Mouse (Mus musculus) MEL (cell line): ENCODE results near the gene Clic1. TPM values are rescaled to one million over a fixed set of nuclear protein-coding genes. Genes with fewer than 3 reads are reported as not detected.

Experiments
- DNase-seq: peaks from one replicate; pipeline ENCODE4 v3.0.0; 2011; ENCODE audit warnings: low read depth, low spot score
- H3K27ac ChIP-seq: 2 replicates; pipeline ENCODE4 v1.5.1; 2012; ENCODE audit warnings: low read depth, mild to moderate bottlenecking, control low read depth, low read length, moderate library complexity; ENCODE audit not compliant: control insufficient read depth
- H3K27me3 ChIP-seq, 2 experiments: fragments of 150-350 bp in 1 of 2; sonication (generic) in 1 of 2; 2 replicates each; pipeline ENCODE4 v1.6.1; 2012; ENCODE audit warnings: low read length in 2 of 2, mild to moderate bottlenecking in 2 of 2, improper control_type of control experiment in 1 of 2, moderate library complexity in 1 of 2; ENCODE audit not compliant: insufficient read depth in 2 of 2, control insufficient read depth in 1 of 2
- H3K36me3 ChIP-seq, 2 experiments: 2 replicates each; pipeline ENCODE4 v1.6.1; 2012 to 2014; ENCODE audit warnings: low read length in 2 of 2, improper control_type of control experiment in 1 of 2, inconsistent platforms in 1 of 2, mild to moderate bottlenecking in 1 of 2; ENCODE audit not compliant: insufficient read depth in 2 of 2, control insufficient read depth in 1 of 2
- H3K4me1 ChIP-seq, 2 experiments: fragments of 150-350 bp in 1 of 2; sonication (generic) in 1 of 2; 2 replicates each; pipeline ENCODE4 v1.6.1; 2012; ENCODE audit warnings: low read length in 2 of 2, improper control_type of control experiment in 1 of 2, mild to moderate bottlenecking in 1 of 2; ENCODE audit not compliant: insufficient read depth in 2 of 2, control insufficient read depth in 1 of 2
- H3K4me3 ChIP-seq, 2 experiments: fragments of 150-350 bp in 1 of 2; sonication (generic) in 1 of 2; 2 replicates each; pipeline ENCODE4 v1.5.1; 2012; ENCODE audit warnings: low read depth in 2 of 2, low read length in 2 of 2, mild to moderate bottlenecking in 2 of 2, moderate library complexity in 2 of 2, control low read depth in 1 of 2, improper control_type of control experiment in 1 of 2; ENCODE audit not compliant: control insufficient read depth in 1 of 2, insufficient read depth in 1 of 2
- H3K79me2 ChIP-seq: 2 replicates; pipeline ENCODE4 v1.6.1; 2012; ENCODE audit warnings: mild to moderate bottlenecking, low read length, moderate library complexity; ENCODE audit not compliant: control insufficient read depth, poor library complexity, insufficient read depth
- H3K9ac ChIP-seq: 2 replicates; pipeline ENCODE4 v1.6.1; 2012; ENCODE audit warnings: low read depth, mild to moderate bottlenecking, control low read depth, low read length, moderate library complexity; ENCODE audit not compliant: control insufficient read depth, poor library complexity, severe bottlenecking
- H3K9me3 ChIP-seq: fragments of 150-350 bp; sonication (generic); replicated peaks from 2 replicates; pipeline ENCODE4 v1.6.1; 2012; ENCODE audit warnings: mild to moderate bottlenecking, low read length, improper control_type of control experiment, moderate library complexity; ENCODE audit not compliant: insufficient read depth
- ELF1 ChIP-seq: IDR thresholded peaks from 2 replicates; pipeline ENCODE4 v1.6.1; 2014; ENCODE audit warnings: low read depth, mild to moderate bottlenecking, inconsistent platforms, low read length, improper control_type of control experiment, moderate library complexity
- ETS1 ChIP-seq: IDR thresholded peaks from 2 replicates; pipeline ENCODE4 v1.6.1; 2012; ENCODE audit warnings: low read depth, mild to moderate bottlenecking, inconsistent platforms, low read length, improper control_type of control experiment, moderate library complexity
- GABPA ChIP-seq: IDR thresholded peaks from 2 replicates; pipeline ENCODE4 v1.6.1; 2012; ENCODE audit warnings: low read depth, mild to moderate bottlenecking, inconsistent platforms, low read length, improper control_type of control experiment, moderate library complexity
- KAT2A ChIP-seq: conservative IDR thresholded peaks from 2 replicates; pipeline ENCODE4 v1.6.1; 2012; ENCODE audit warnings: low read depth, low read length, improper control_type of control experiment, inconsistent platforms
- MAX ChIP-seq: IDR thresholded peaks from 2 replicates; pipeline ENCODE4 v1.6.1; 2011; ENCODE audit warnings: low read length, improper control_type of control experiment
- MXI1 ChIP-seq: IDR thresholded peaks from 2 replicates; pipeline ENCODE4 v1.6.1; 2011; ENCODE audit warnings: mild to moderate bottlenecking, low read depth, low read length, improper control_type of control experiment
- NRF1 ChIP-seq: IDR thresholded peaks from 2 replicates; pipeline ENCODE4 v1.6.1; 2014; ENCODE audit warnings: low read depth, mild to moderate bottlenecking, inconsistent platforms, low read length, improper control_type of control experiment, moderate library complexity; ENCODE audit not compliant: poor library complexity, insufficient read depth, severe bottlenecking
- POLR2AphosphoS5 ChIP-seq: IDR thresholded peaks from 2 replicates; pipeline ENCODE4 v1.6.1; 2012; ENCODE audit warnings: low read depth, borderline replicate concordance, mild to moderate bottlenecking, inconsistent platforms, low read length, moderate library complexity, mixed read lengths
- SMC3 ChIP-seq: IDR thresholded peaks from 2 replicates; pipeline ENCODE4 v1.6.1; 2011; ENCODE audit warnings: low read depth, low read length, improper control_type of control experiment
- polyA plus RNA-seq, 2 experiments: library from polyadenylated mRNA; stranded (reverse) in 1 of 2; unstranded in 1 of 2; fragments of >175 nt in 1 of 2; fragments of >200 nt in 1 of 2; gene quantifications; 2 replicates each; pipeline versions ENCODE4 v1.2.1 to v1.2.4; 2012; ENCODE audit warnings: low replicate concordance in 2 of 2, low read depth in 1 of 2; ENCODE audit not compliant: insufficient read length in 2 of 2, insufficient read depth in 1 of 2, missing spikeins in 1 of 2
- total RNA-seq: library from RNA; depleted of rRNA; stranded (reverse); fragments of 300-350 nt; gene quantifications from 2 replicates; pipeline ENCODE4 v1.2.3, GENCODE M21; 2012; rRNA removed

The Clic1 gene
- total and polyA plus RNA-seq, 3 experiments, result 309 to 335 (median 333) TPM

GRCm38 (mm10) chr17:35108097-35108496 is 58.3 kb downstream of the Clic1 start, which contains the start of gene Ly6g5c:
Gene Ly6g5c (plus strand): TSS chr17:35108279.
- no peak within 1 kb of the TSS for H3K9ac ChIP-seq
- TF ChIP-seq GABPA, result no peak
- TF ChIP-seq POLR2AphosphoS5, result no peak
- TF ChIP-seq SMC3, result no peak
- TF ChIP-seq KAT2A, result no peak
- no peak for TF ChIP-seq ETS1
- no peak for TF ChIP-seq MAX
- no peak for TF ChIP-seq NRF1
- TF ChIP-seq MXI1, result no peak
- no peak for TF ChIP-seq ELF1
- peaks cover 0 to 26% of the 10 kb centered on the region in 2 experiments; a peak in 2 of 4 replicates for H3K36me3 ChIP-seq
- H3K27me3 ChIP-seq, result no peaks in the 10 kb centered on the region
- DNase-seq, result no peak
- H3K9me3 ChIP-seq, result no peaks in the 10 kb centered on the region
- peaks cover 18 to 24% of the 10 kb centered on the region in 2 experiments; a peak in 3 of 4 replicates for H3K4me1 ChIP-seq
- no peak within 1 kb of the TSS for H3K4me3 ChIP-seq
- H3K27ac ChIP-seq, result no peak within 1 kb of the TSS
- no peaks in the 10 kb centered on the region for H3K79me2 ChIP-seq

Other genes with a start within 250 kb of the Clic1 start
Only the 30 nearest of the 46 such genes appear.
- 66.6 and 67.4 TPM in 2 replicates for gene Ehmt2, start 151.5 kb upstream of the Clic1 start, total RNA-seq
- gene Ehmt2, start 151.5 kb upstream of the Clic1 start, polyA plus RNA-seq, result 100 to 1,000 TPM in 1 of 2 experiments, not detected in 1; 113 TPM
- 0.12 TPM in 1 of 2 replicates, not detected in the other for gene Slc44a4, start 135.5 kb upstream of the Clic1 start, total RNA-seq
- gene Slc44a4, start 135.5 kb upstream of the Clic1 start, polyA plus RNA-seq, result under 1 TPM in 1 of 2 experiments, not detected in 1; 0.06 TPM
- gene Neu1, start 118.7 kb upstream of the Clic1 start, total RNA-seq, result 6.5 and 7.0 TPM in 2 replicates
- gene Neu1, start 118.7 kb upstream of the Clic1 start, polyA plus RNA-seq, result 1 to 10 TPM in 1 of 2 experiments, not detected in 1; 7.9 TPM
- gene Hspa1b, start 90.7 kb upstream of the Clic1 start, total RNA-seq, result 0.04 TPM in 1 of 2 replicates, not detected in the other
- gene Hspa1b, start 90.7 kb upstream of the Clic1 start, polyA plus RNA-seq, result not detected
- gene Gm20481, start 80.1 kb upstream of the Clic1 start, total RNA-seq, result not detected in 2 replicates
- gene Gm20481, start 80.1 kb upstream of the Clic1 start, polyA plus RNA-seq, result not detected
- gene Hspa1a, start 77.8 kb upstream of the Clic1 start, total RNA-seq, result 0.07 TPM in 1 of 2 replicates, not detected in the other
- not detected for gene Hspa1a, start 77.8 kb upstream of the Clic1 start, polyA plus RNA-seq
- 0.07 and 0.15 TPM in 2 replicates for gene Hspa1l, start 77.3 kb upstream of the Clic1 start, total RNA-seq
- gene Hspa1l, start 77.3 kb upstream of the Clic1 start, polyA plus RNA-seq, result 1 to 10 TPM in 1 of 2 experiments, not detected in 1; 1.6 TPM
- gene Lsm2, start 68.1 kb upstream of the Clic1 start, total RNA-seq, result 50.6 and 57.9 TPM in 2 replicates
- gene Lsm2, start 68.1 kb upstream of the Clic1 start, polyA plus RNA-seq, result 100 to 1,000 TPM in 1 of 2 experiments, not detected in 1; 180 TPM
- 149 and 158 TPM in 2 replicates for gene Vars, start 49.0 kb upstream of the Clic1 start, total RNA-seq
- gene Vars, start 49.0 kb upstream of the Clic1 start, polyA plus RNA-seq, result 100 to 1,000 TPM in 1 of 2 experiments, not detected in 1; 251 TPM
- gene Vwa7, start 33.4 kb upstream of the Clic1 start, total RNA-seq, result 9.7 and 10.4 TPM in 2 replicates
- gene Vwa7, start 33.4 kb upstream of the Clic1 start, polyA plus RNA-seq, result 1 to 10 TPM in 1 of 2 experiments, not detected in 1; 9.8 TPM
- gene Sapcd1, start 21.9 kb upstream of the Clic1 start, total RNA-seq, result 161 and 164 TPM in 2 replicates
- 100 to 1,000 TPM in 1 of 2 experiments, not detected in 1; 124 TPM for gene Sapcd1, start 21.9 kb upstream of the Clic1 start, polyA plus RNA-seq
- gene Msh5, start 3.2 kb upstream of the Clic1 start, total RNA-seq, result 17.9 and 26.3 TPM in 2 replicates
- gene Msh5, start 3.2 kb upstream of the Clic1 start, polyA plus RNA-seq, result 10 to 100 TPM in 1 of 2 experiments, not detected in 1; 29.0 TPM
- gene Ddah2, start 9.1 kb downstream of the Clic1 start, total RNA-seq, result 9.9 and 11.1 TPM in 2 replicates
- gene Ddah2, start 9.1 kb downstream of the Clic1 start, polyA plus RNA-seq, result 1 to 10 TPM in 1 of 2 experiments, not detected in 1; 8.6 TPM
- not detected in 2 replicates for gene Ly6g6c, start 15.4 kb downstream of the Clic1 start, total RNA-seq
- gene Ly6g6c, start 15.4 kb downstream of the Clic1 start, polyA plus RNA-seq, result under 1 TPM in 1 of 2 experiments, not detected in 1; 0.24 TPM
- gene Mpig6b, start 16.2 kb downstream of the Clic1 start, total RNA-seq, result not detected in 2 replicates
- gene Mpig6b, start 16.2 kb downstream of the Clic1 start, polyA plus RNA-seq, result not detected
- 0.23 TPM in 1 of 2 replicates, not detected in the other for gene Ly6g6e, start 26.9 kb downstream of the Clic1 start, total RNA-seq
- gene Ly6g6e, start 26.9 kb downstream of the Clic1 start, polyA plus RNA-seq, result not detected
- 2.1 and 5.5 TPM in 2 replicates for gene Ly6g6d, start 28.1 kb downstream of the Clic1 start, total RNA-seq
- gene Ly6g6d, start 28.1 kb downstream of the Clic1 start, polyA plus RNA-seq, result 1 to 10 TPM in 1 of 2 experiments, not detected in 1; 4.4 TPM
- 1.4 and 3.0 TPM in 2 replicates for gene Ly6g6f, start 35.6 kb downstream of the Clic1 start, total RNA-seq
- gene Ly6g6f, start 35.6 kb downstream of the Clic1 start, polyA plus RNA-seq, result under 1 TPM in 1 of 2 experiments, not detected in 1; 0.88 TPM
- 86.9 and 126 TPM in 2 replicates for gene Abhd16a, start 39.3 kb downstream of the Clic1 start, total RNA-seq
- 10 to 100 TPM in 1 of 2 experiments, not detected in 1; 96.1 TPM for gene Abhd16a, start 39.3 kb downstream of the Clic1 start, polyA plus RNA-seq
- not detected in 2 replicates for gene Ly6g5c, start 58.3 kb downstream of the Clic1 start, total RNA-seq
- not detected for gene Ly6g5c, start 58.3 kb downstream of the Clic1 start, polyA plus RNA-seq
- 0.49 and 0.65 TPM in 2 replicates for gene Ly6g5b, start 65.5 kb downstream of the Clic1 start, total RNA-seq
- 1 to 10 TPM in 1 of 2 experiments, not detected in 1; 1.4 TPM for gene Ly6g5b, start 65.5 kb downstream of the Clic1 start, polyA plus RNA-seq
- gene Gpank1, start 71.5 kb downstream of the Clic1 start, total RNA-seq, result 44.7 and 44.9 TPM in 2 replicates
- gene Gpank1, start 71.5 kb downstream of the Clic1 start, polyA plus RNA-seq, result 10 to 100 TPM in 1 of 2 experiments, not detected in 1; 40.4 TPM
- gene Csnk2b, start 72.1 kb downstream of the Clic1 start, total RNA-seq, result 193 and 222 TPM in 2 replicates
- gene Csnk2b, start 72.1 kb downstream of the Clic1 start, polyA plus RNA-seq, result 100 to 1,000 TPM in 1 of 2 experiments, not detected in 1; 607 TPM
- gene D17H6S53E, start 76.4 kb downstream of the Clic1 start, total RNA-seq, result 9.3 and 13.6 TPM in 2 replicates
- 10 to 100 TPM in 1 of 2 experiments, not detected in 1; 11.6 TPM for gene D17H6S53E, start 76.4 kb downstream of the Clic1 start, polyA plus RNA-seq
- 0.15 TPM in 1 of 2 replicates, not detected in the other for gene Apom, start 82.1 kb downstream of the Clic1 start, total RNA-seq
- gene Apom, start 82.1 kb downstream of the Clic1 start, polyA plus RNA-seq, result under 1 TPM in 1 of 2 experiments, not detected in 1; 0.79 TPM
- 98.2 and 102 TPM in 2 replicates for gene Bag6, start 85.2 kb downstream of the Clic1 start, total RNA-seq
- gene Bag6, start 85.2 kb downstream of the Clic1 start, polyA plus RNA-seq, result 100 to 1,000 TPM in 1 of 2 experiments, not detected in 1; 283 TPM
- 87.6 and 102 TPM in 2 replicates for gene Prrc2a, start 114.9 kb downstream of the Clic1 start, total RNA-seq
- gene Prrc2a, start 114.9 kb downstream of the Clic1 start, polyA plus RNA-seq, result 100 to 1,000 TPM in 1 of 2 experiments, 10 to 100 TPM in 1; 71.0 to 663 TPM
- 0.29 and 0.42 TPM in 2 replicates for gene Aif1, start 126.1 kb downstream of the Clic1 start, total RNA-seq
- under 1 TPM in 1 of 2 experiments, not detected in 1; 0.45 TPM for gene Aif1, start 126.1 kb downstream of the Clic1 start, polyA plus RNA-seq
- gene Lst1, start 138.5 kb downstream of the Clic1 start, total RNA-seq, result 15.2 and 16.9 TPM in 2 replicates
- gene Lst1, start 138.5 kb downstream of the Clic1 start, polyA plus RNA-seq, result 10 to 100 TPM in 1 of 2 experiments, not detected in 1; 29.0 TPM
- gene Ltb, start 144.5 kb downstream of the Clic1 start, total RNA-seq, result 0.75 and 1.1 TPM in 2 replicates
- gene Ltb, start 144.5 kb downstream of the Clic1 start, polyA plus RNA-seq, result 1 to 10 TPM in 1 of 2 experiments, not detected in 1; 1.5 TPM